Mouse (Mus musculus) lung, postnatal 36 days (tissue): ENCODE data around the gene Plxna1.

Experiments used
- DNase-seq: peaks from one replicate; pipeline ENCODE4 v3.0.0; 2022; ENCODE audit warnings: mixed read lengths

Plxna1 gene

DNA sequence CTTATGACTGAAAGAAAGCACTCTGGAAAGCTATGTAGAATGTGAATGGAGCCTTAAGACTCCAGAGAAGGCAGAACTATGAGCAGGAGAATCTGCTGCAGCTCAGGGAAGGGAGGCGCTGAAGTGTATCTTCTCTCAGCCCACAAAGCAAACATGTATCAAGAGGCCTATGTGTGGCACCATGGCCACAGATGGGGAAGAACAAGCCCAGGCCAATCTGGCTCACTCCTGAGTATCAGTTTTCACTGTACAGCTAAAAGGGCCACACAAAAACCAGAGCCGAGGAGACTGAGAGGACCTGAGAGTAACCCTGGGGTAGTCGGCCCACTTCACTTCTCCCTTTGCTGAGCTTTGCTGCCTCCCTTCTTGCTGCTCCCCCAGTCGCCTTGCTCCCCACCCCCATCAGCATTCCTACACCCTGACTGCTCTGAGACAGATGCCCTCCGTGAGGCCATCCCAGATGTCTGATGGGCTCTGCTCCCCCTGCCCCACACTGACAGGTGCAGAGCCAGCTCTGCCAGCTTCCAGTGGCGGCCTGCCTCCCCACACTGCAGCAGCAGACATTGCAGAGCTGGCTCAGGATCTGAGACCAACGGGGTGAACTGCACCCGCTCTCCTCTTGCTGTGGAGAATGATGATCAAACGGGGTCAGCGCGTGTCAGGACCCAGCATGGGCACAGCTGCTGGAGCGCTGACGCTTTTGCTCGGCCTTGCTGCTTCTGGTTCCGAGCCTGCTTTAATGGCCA is 34.5 kb downstream of the Plxna1 start:
- no peak for DNase-seq

DNA sequence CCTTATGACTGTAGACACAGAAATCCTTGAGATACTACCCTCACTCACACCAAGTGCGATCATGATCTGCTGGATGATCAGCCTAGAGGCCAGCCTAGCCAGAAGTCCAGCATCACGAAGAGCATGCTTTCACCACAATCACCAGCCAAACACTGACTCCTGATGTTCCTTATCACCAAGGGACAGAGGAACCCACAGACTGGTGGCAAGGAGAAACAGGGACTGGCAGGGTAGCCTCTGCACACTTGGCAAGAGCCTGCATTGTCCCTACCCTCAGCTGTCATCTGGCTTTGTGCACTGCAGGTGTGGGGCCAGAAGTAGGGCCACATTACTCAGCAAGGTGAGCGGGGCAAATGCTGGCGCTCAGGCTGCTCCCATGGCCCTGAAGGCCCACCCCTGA is 37.6 kb downstream of the Plxna1 start:
- no peak for DNase-seq

DNA sequence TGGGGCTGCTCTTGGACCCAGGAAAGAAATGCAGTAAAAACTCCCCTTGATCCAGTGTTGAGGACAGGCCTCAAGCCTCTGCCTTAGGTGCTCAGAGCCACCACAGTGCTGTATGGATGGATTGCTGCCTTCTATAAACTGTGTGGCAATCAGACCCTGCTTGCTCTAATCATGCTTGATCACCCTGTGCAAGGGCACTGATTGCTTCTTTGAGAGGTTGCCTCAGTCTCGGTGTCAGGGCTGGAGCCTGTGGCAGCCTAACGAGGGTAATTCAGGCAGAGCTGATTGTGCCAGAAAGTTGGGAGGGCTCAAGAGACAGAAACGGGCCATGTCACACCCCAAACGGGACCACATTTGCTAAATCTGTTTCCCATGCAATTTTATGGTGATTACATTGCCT is 47.2 kb downstream of the Plxna1 start:
- DNase-seq, result no peak

DNA sequence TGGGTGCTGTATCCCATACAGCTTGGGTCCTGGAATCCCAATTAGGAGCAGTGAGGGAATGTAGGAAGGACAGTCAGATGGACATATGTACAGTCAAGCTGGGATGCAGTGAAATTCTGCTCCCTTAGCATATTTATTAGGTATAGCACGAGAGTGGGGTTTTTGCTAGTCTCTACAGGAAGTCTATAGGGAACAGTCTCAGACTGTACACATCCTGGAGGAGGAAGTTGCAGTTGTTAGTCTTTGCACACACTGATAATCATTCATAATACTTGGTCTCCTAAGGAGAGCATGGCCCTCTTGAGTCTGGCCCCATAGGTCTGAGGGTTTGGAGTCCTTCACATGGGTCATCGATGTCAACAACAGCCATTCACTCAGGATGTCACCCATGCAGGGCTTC is 50.9 kb downstream of the Plxna1 start:
- DNase-seq, result no peak

DNA sequence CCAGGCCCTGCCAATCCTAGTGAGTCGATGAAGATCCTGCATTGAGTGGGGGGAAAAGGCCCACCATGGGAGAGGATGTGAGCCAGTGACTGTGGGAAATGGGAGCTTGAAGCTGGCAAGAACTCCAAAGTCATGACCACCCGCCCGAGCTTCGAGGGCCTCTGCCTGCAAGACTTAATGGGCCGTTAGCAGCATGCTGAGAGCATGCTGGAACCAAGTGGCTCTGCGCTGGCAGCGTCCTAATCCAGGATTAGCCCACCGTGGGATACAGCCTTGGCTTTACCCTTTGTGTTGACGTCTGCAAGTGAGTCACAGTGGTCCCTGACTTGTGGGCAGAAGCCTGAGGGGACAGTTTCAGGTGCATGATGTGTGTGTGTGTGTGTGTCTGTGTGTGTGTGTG is 52.2 kb downstream of the Plxna1 start:
- DNase-seq, result no peak

DNA sequence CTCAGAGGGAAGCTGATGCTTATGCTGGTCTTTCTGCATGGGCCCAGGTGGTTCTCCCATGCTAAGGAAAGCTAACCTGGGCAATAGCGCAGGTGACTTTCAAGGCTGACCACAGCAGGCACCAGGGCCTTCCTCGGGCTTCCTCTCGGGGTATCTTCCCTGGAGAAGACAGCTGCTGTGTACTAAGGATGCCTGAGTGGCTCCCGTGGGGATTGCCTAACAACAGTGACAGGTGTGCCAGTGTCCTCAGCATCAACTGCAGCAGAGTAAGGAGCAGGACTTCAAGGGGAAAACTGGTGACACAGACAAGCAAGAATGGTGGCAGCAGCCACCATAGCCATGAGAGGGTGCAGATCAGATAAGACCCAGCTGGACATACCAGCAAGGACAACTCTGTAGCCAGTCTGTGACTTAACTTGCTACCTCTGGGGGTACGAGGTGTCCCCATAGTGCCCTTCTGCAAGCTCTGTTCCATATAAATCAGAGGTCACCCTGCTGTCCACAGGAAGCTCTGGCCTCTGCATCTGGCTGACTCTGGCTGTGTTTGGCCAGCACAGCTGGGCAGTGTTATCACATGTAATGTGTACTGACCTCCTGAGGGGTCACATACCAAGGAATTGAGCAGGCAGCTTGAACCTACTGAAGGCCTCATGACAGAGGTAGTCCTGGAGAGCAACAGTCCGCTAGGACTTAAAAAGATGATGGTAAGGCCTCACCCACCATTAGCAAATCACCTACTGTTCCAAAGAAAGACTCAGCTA is 54.0 kb downstream of the Plxna1 start:
- DNase-seq, result no peak

DNA sequence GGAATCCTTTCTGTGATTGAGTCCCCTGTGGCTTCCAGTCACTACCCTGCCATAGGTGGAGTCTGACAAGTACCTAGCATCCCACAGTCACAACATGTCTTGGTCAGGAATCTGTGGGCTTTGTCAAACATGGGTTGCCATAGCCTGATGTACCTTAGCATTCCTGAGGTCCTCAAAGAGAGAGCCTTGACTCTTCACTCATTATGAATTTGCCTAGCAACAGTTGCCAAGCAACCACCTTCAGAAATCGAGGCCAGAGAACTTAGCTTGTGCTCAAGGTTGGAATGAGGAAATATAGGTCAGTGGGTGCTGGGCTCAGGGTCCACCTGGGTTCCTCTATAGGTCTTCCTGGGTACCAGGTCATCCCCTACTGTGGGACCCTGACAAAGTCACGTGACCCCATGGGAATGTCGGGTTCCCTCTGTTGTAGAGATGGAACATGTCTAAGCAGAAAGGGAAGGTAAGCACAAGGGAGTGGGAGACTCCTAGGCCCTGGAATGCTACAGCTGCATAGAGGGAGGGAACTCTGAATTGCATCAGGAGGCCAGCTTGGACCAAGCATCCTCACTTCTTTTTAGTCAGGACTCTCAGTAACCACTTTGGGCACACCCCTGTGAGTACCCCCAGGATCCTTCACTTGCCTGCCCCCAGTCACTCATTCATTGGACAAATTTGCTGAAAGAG is 57.9 kb downstream of the Plxna1 start:
- no peak for DNase-seq

DNA sequence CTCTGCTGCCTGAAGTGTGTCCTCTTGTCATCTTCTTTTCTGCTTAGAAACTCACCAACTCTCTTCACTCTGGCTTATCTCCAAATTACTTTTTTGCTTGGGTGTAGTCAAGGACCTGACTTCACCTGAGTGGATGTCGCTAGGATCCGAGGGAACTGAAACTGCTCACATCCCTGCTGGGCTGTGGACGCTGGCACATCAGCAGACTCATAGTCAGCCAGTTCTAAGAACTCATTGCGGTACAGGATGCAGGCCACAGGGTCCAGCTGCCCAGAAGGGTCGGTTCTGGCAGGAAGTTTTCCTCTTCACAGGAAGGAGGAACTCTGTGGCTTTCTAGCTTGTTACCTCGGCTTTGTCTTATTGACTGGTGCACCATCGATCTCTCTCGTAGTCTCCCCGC is 62.6 kb downstream of the Plxna1 start:
- peak; percentile 27 for DNase-seq

DNA sequence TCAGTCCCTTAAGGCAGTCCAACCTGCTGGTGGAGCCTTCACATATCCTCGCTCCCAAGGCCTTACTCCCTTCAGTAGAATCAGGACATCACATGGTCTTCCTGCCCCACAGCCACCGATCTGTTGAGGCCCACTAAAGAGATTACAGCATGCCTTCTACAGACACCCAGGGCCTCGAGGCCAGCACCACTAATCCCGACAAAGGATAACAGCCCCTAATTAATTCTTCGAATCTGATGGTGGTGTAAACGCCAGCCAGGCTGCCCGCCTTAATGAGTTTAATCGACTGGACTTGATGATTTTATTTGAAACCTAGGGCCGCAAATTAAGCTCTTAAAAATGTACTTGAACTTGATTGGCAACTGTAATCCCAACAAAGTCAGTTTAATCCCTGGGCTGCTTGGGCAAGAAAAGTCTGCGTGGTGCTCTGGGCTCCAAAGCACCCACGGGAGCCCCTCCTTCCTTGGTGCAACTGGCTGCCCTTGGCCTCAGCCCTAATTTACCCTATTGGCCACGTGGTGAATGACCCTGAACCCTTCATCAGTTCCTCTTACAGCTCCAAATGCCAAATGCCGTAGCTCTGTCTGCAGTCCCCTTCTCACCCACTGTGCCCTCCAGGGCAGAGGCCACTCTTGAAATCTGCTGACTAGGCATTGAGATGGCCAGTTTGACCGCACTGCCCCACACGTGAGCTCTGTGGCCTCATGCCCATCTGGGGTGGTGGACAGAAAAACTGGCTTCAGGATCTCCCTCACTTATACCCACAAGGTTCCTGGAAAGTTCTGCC is 65.3 kb downstream of the Plxna1 start:
- peak; percentile 21 for DNase-seq

DNA sequence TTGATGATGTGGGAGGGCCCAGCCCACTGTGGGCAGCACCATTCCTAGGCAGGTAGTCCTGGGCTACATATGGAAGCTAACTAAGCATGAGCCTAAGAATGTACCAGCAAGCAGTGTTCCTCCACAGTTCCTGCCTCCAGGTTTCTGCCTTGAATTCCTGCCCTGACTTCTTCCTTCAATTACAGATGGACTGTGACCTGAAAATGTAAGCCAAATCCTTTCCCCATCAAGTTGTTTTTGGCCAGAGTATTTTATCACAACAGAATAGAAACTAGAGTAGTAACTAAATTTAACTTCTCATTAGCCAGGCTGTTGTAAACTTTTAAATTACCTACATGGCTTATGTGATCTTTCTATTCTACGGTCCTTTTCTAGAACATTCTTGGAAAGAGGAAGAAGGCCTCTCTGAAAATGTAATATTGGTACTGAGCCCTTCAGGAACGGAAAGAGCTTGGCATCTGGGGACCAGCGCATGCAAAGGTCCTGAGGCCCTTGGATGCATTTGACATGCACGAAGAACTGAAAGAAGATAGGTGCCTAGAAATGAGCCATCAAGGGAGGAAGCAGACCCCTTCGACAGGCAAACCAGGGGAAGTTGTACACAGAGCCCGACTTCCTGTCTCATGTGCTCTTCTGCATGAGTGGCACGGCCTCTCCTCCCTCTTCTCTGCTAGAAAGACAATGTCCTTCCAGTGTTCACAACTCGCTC is 66.3 kb downstream of the Plxna1 start:
- DNase-seq, result no peak

DNA sequence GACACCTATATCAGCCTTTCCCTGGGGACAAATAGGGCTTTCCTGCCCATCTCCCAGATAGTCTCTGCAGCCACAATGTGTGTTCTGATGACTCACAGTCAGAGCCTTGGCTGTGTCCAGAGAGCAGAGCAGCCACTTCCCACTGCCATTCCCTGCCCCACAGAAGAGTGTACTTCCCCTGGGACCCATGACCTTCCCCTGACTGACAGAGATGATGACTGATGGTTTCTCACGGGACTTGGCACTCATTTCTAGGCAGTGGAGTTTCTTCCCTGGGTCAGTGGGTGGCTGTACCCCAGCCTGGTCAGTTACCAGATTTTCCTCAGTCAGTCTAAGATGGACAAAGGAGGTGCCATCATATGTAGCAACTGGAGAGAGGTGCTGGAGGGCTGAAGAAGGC is 67.8 kb downstream of the Plxna1 start:
- no peak for DNase-seq

DNA sequence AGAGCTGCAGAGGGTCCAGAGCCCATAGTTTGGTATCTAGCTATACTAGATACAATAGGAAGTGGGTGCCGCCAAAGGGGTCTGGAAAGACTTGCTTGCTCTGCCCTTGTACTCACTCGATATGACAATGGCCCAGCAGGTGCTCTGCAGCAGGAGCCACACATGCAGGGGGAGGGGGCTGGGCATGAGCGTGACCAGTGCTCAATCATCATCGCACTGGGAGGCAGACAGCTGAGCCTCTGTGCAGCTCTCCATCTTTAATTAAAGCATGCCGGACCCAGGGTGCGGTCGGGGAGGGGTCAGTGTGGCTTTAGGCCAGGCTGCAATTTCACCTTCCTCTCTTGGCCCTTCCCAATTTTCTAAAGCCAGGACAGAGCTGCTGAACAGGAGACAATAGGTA is 70.9 kb downstream of the Plxna1 start:
- no peak for DNase-seq

DNA sequence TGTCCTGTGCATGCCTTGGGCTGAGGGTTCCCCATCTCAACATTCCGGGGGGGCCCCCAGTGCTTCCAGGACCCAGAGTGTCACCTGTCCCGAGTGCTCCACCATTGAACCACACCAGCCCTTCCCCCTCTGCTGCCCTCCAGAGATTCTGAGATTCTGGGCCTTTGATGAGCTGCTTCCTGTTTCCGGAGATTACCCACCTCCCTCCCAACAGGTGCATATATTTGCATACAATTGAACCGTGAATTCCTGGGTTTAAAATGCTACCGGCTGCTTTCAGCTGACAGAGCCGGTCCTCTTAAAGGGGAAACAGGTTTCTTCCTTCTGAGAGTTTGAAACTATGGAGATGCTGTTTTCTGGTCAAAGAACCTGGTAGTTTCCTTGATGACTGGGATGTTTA is 74.3 kb downstream of the Plxna1 start:
- no peak for DNase-seq

DNA sequence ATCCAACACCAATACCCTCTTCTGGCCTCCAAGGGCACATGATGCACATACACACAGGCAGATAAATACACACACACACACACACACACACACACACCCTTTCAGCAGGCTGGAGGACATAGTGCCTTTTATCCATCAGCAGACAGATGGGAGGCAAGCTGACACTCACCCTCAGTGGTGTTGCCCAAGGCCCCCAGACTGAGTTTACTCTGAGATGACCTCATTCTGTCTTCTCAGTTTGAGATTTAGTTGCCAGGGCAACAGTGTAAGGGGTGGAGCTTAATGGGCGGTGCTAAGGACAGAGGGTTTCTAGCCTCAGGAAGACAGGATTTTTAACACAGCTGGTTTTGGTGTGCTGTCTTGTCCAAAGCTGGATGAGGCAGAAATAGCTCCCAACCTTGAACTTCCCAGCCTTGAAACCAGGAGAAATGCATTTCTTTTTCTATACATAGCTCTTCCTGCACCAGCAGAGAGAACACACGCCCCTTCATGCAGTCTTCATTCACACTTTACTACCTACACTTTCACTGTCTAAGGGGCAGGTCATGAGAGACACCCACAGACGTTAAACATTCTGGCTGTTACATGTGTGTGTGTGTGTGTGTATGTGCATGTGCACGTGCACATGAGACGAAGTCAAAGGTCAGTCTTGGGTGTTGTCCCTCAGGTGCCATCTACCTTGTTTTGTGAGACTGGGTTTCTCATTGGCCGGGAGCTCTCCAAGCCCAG is 75.6 kb downstream of the Plxna1 start:
- DNase-seq, result peak; percentile 86

DNA sequence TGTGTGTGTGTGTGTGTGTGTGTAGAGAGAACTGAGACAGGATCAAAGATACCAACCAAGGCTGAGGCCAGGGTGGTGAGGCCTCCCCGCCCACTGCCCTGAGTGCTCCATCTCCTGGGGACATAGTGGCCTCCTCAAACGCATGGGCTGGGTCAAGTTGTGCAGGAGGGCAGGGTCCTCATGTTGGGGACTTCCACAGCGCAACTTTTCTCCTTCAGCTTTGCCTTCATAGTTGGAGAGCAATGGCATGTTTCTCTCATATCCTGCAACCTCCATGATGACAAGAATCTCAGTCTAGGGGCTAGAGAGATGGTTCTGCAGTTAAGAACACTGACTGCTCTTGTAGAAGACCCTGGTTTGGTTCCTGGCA is 76.1 kb downstream of the Plxna1 start:
- no peak for DNase-seq

DNA sequence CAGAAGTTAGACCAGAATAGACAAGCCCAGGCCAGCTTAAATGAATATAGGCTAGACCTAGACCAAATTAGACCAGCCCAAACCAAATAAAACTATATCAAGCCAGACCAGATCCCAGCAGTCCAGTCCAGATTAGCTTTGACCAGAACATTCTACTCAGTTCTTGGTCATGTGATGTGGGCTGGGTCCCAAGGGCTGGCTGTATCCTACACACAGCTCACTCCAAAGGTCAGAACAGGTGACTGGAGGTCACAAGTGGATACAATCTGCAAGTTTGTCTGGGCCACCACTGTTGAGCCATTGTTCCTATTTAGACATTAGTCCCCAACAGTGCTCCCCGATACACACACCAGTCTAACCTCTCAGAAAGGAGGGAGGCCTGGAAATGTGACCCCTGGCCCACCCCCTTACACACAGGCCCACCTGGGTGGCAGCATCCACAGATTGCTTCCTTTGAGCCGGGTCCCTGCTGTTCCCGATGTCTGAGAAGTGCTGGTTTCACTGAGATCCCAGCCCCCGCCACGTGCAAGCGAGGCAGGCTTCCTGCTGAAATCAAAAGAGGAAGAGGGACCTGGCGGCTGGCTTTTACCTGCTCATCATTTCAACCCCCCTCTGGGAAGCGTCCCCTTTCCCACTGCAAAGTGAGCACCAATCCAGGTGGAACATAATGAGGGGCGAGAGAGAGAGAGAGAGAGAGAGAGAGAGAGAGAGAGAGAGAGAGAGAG is 76.7 kb downstream of the Plxna1 start:
- no peak for DNase-seq

DNA sequence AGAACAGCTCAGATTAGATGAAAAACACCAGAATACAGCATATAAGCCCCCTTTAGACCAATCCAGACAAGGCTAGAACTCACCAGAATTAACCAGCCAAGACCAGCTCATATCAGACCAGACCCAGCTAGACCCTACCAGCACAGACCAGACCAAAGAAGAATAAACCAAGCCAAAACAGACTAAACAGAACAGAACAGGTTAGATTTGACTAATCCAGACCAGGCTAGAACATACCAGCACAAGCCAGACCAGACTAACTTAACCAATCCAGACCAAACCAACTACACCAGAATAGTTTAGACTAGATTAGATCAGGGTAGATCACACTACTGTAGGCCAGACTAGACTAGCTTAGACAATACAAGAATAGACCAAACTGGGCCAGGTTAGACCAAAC is 77.3 kb downstream of the Plxna1 start:
- DNase-seq, result no peak

DNA sequence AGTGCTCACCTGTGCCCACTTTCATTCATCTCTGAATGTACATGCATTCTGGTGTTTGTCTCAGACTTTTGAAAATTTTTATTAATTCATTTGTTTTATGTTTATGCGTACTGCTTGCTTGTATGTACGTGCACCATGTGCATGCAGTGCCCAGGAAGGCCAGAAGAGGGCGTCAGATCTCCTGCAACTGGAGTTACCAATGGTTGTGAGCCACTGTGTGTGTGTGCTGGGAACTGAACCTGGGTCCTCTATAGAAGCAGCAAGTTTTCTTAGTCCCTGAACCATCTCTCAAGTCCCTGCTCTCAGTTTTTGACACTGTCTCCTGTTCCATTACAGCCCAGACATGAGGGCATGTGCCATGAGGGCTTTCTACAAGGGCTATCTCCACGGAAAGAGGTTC is 79.3 kb downstream of the Plxna1 start:
- DNase-seq, result no peak

DNA sequence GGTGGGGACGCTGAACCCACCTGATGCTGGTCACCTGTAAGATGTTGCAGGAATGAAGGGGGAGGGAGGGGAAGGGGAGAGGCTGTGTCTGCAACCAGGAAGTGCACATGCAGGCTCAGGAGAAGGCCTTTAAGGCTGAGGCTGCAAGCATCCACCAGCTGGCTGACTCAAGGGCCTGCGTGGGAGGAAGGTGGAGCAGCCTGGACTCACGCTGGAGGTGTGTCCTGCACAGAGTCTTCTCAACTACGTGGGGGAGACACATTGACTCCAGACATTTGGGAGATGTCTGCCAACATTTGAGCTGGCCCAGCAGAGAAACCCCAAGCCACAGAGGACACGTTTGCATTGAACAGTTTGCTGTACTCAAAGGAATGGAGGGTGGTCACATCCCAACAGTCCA is 79.8 kb downstream of the Plxna1 start:
- DNase-seq, result peak; percentile 47

DNA sequence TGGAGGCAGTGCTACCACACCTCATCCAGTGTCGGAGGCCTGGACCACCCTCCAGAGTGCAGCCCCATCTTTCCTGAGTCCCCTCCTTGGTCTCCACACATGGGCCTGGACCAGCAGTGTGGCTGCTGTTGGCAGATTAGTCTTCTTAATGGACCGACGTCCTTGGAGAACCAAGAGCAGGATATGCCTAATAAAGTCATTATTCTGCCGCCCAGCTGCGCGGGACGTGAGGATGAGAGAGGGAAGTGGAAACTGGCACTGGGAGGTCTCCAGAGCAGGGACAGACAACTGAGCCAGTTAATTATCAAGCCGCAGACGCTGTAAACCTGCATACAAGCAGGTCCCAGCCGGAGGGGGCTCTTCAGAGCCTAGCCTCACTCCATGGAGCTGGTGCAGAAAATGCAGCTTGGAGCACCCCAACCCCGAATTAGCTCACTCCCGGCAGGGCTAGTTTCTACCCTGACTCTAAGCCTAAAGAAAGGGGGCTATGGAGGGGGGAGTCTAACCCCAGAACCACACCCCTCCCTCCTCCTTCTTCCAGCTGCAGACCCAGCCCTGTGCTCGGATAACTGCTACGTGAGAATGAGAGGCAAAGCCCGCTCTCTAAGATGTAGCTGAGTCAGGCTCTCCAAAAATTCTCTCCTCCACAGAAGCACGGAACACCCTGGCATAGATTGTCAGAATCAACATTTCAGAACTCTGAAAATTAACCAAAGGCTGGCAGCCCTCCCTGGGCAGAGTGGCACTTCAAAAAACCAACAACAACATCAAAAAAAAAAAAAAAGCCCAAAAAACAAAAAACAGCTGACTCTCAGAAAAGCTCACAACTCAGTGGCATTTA is 80.7 kb downstream of the Plxna1 start:
- no peak for DNase-seq
